ENCODE assay signal across 14 mouse cellular contexts in genomic region chrX:153932586-153932985, GRCm38 (mm10).
DNase-seq lines count a peak whose midpoint lies in the region; ATAC-seq and TF ChIP-seq lines count a peak whose summit lies in the region.
"Had no signal": no experiment of that assay in that cellular context is flagged by ENCODE, and none has a peak within 500 bp of the region (broad histone marks: within the 10 kb centered on the region; RNA-seq: fewer than 3 reads in every experiment).

No protein-coding gene starts in this region.

- no peak overlapping the region for H3K27ac ChIP-seq in forebrain, postnatal 0 days (ENCODE audit: low read depth, low read length)
- no peak overlapping the region for H3K27ac ChIP-seq in forebrain, embryonic 13.5 days
- H3K27ac ChIP-seq: liver, embryonic 14.5 days had no signal

- TF ChIP-seq CTCF in forebrain, postnatal 0 days (IDR thresholded peaks at IDR 0.05; ENCODE audit: low read depth): peak; percentile 27; the same call in 1 of the 2 replicates

- no peak overlapping the region for H3K4me2 ChIP-seq in forebrain, postnatal 0 days (ENCODE audit: low read depth)
- no peak overlapping the region for H3K4me2 ChIP-seq in forebrain, embryonic 13.5 days

- WGBS in forebrain, postnatal 0 days: 75% methylated on average over 2 of the region's 2 CpGs
- 78% methylated on average over 2 of the region's 2 CpGs for WGBS in forebrain, embryonic 13.5 days

- no peak for ATAC-seq in forebrain, postnatal 0 days
- no peak for ATAC-seq in forebrain, embryonic 13.5 days
- peak; percentile 86 for ATAC-seq in inflammation-experienced regulatory T-cells, adult 6 months

- H3K9ac ChIP-seq in forebrain, postnatal 0 days: no peak overlapping the region
- H3K9ac ChIP-seq in forebrain, embryonic 13.5 days: no peak overlapping the region
- H3K9ac ChIP-seq: liver, embryonic 14.5 days had no signal

- no peak for DNase-seq in forebrain, postnatal 0 days
- DNase-seq in lung, postnatal 36 days: peak; percentile 10
- DNase-seq in lung, postnatal 10 days: no peak
- peak; percentile 55 to 57 for DNase-seq in thymus, postnatal 10 days (ENCODE audit: low spot score in 2 of 2)
- DNase-seq in ovary, adult 18-20 months (ENCODE audit: low spot score): no peak
- DNase-seq in left cerebral cortex, adult 11 months (ENCODE audit: low spot score): no peak
- DNase-seq: adrenal gland, adult 8-10 months; cerebellum, postnatal 10 days; right cerebral cortex, postnatal 4 days had no signal

- H3K4me3 ChIP-seq in forebrain, postnatal 0 days (ENCODE audit: low read depth, low read length): no peak overlapping the region
- H3K4me3 ChIP-seq in forebrain, embryonic 13.5 days: no peak overlapping the region
- H3K4me3 ChIP-seq: erythroblast, embryonic 14.5 days; myocyte had no signal

- H3K27me3 ChIP-seq in forebrain, postnatal 0 days (ENCODE audit: insufficient read depth, low read length): no peaks in the 10 kb centered on the region
- H3K27me3 ChIP-seq in forebrain, embryonic 13.5 days: no peaks in the 10 kb centered on the region

- H3K4me1 ChIP-seq in forebrain, postnatal 0 days (ENCODE audit: insufficient read depth): no peaks in the 10 kb centered on the region
- no peaks in the 10 kb centered on the region for H3K4me1 ChIP-seq in forebrain, embryonic 13.5 days

- no peaks in the 10 kb centered on the region for H3K36me3 ChIP-seq in forebrain, postnatal 0 days (ENCODE audit: insufficient read depth)
- H3K36me3 ChIP-seq in forebrain, embryonic 13.5 days (ENCODE audit: poor library complexity, severe bottlenecking): no peaks in the 10 kb centered on the region

- H3K9me3 ChIP-seq in forebrain, postnatal 0 days (ENCODE audit: low read length): no peaks in the 10 kb centered on the region
- H3K9me3 ChIP-seq in forebrain, embryonic 13.5 days (replicated peaks): no peaks in the 10 kb centered on the region

Comparison
In these comparisons a context has a peak if more than half of its experiments do, and no peak if none do; other contexts are left out.
1. DNase-seq: peak in lung, postnatal 36 days (single experiment) and thymus, postnatal 10 days (2 of 2); none in forebrain, postnatal 0 days (single experiment), lung, postnatal 10 days (single experiment), ovary, adult 18-20 months (single experiment) and left cerebral cortex, adult 11 months (single experiment).